ENCODE assay signal across 9 mouse cellular contexts in the genomic region with DNA sequence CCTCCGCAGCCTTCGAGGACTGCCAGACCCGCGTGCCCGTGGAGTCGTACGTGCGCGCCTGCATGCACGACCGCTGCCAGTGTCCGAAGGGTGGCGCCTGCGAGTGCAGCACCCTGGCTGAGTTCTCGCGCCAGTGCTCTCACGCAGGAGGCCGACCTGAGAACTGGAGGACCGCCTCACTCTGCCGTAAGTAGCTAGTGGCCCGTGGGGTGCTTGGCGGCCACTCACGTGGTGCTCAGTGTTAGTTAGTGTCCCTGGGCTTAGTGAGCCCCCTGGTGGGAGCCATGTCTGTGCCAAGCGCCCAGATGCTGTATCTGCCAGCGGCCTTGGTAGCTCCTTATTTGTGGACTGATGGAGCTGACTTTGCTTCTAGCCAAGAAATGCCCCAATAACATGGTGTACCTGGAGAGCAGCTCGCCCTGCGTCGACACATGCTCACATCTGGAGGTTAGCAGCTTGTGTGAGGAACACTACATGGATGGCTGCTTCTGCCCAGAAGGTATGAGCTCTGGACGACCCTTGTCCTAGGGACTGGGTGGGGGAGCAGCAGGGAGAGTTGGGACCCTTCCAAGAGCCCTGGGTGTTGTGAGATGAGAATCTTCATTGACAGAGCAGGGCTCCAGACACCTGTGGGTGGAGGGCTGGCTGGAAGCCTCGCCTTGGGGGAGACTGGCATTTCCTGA. TPM values are rescaled to one million over a fixed set of nuclear protein-coding genes. Genes with fewer than 3 reads are reported as not detected.
DNase-seq lines count a peak whose midpoint lies in the region; ATAC-seq and TF ChIP-seq lines count a peak whose summit lies in the region.
"Had no signal": no experiment of that assay in that cellular context is flagged by ENCODE, and none has a peak within 500 bp of the region (broad histone marks: within the 10 kb centered on the region; RNA-seq: fewer than 3 reads in every experiment).

No protein-coding gene starts in this region.

- H3K27ac ChIP-seq in heart, embryonic 13.5 days (replicated peaks): no peak overlapping the region
- no peak overlapping the region for H3K27ac ChIP-seq in heart, adult 2 months
- no peak overlapping the region for H3K27ac ChIP-seq in embryonic facial prominence, embryonic 10.5 days (replicated peaks)
- no peak overlapping the region for H3K27ac ChIP-seq in liver, embryonic 13.5 days

- H3K9me3 ChIP-seq in heart, embryonic 13.5 days: no peaks in the 10 kb centered on the region
- H3K9me3 ChIP-seq in embryonic facial prominence, embryonic 10.5 days: no peaks in the 10 kb centered on the region
- no peaks in the 10 kb centered on the region for H3K9me3 ChIP-seq in liver, embryonic 13.5 days (replicated peaks)

- H3K4me2 ChIP-seq in heart, embryonic 13.5 days: peak overlapping the region; percentile 64
- H3K4me2 ChIP-seq in liver, embryonic 13.5 days: peak overlapping the region; percentile 8; the same call in 1 of the 2 replicates

- intact Hi-C loops in heart, adult 2 months (cut with DNase I): no loop called here
- intact Hi-C loops in left cerebral cortex, postnatal 14 days (cut with DNase I): no loop called here

- no peak for TF ChIP-seq CTCF in heart, adult 2 months (IDR thresholded peaks at IDR 0.05)

- ATAC-seq in heart, embryonic 13.5 days (ENCODE audit: extremely low read depth, insufficient number of reproducible peaks, low FRiP score, low TSS enrichment): no peak
- ATAC-seq in liver, embryonic 13.5 days (ENCODE audit: low read depth): no peak

- H3K27me3 ChIP-seq in heart, embryonic 13.5 days (replicated peaks): peaks cover 57% of the 10 kb centered on the region
- no peaks in the 10 kb centered on the region for H3K27me3 ChIP-seq in heart, adult 2 months (ENCODE audit: control insufficient read depth, insufficient read depth, low read length)
- H3K27me3 ChIP-seq in embryonic facial prominence, embryonic 10.5 days (replicated peaks; ENCODE audit: low read depth, poor library complexity, severe bottlenecking): peaks cover 19% of the 10 kb centered on the region
- H3K27me3 ChIP-seq in liver, embryonic 13.5 days: peaks cover 46% of the 10 kb centered on the region

- TF ChIP-seq POLR2A in heart, adult 2 months (IDR thresholded peaks at IDR 0.05; ENCODE audit: insufficient read depth, low read depth, low read length): no peak

- no peaks in the 10 kb centered on the region for H3K36me3 ChIP-seq in heart, embryonic 13.5 days
- no peaks in the 10 kb centered on the region for H3K36me3 ChIP-seq in heart, adult 2 months (ENCODE audit: control insufficient read depth, insufficient read depth, low read length)
- no peaks in the 10 kb centered on the region for H3K36me3 ChIP-seq in embryonic facial prominence, embryonic 10.5 days (replicated peaks)
- no peaks in the 10 kb centered on the region for H3K36me3 ChIP-seq in liver, embryonic 13.5 days

- 47% methylated on average over 30 of the region's 30 CpGs for WGBS in heart, embryonic 13.5 days
- WGBS in heart, adult 2 months: 37% methylated on average over 30 of the region's 30 CpGs
- WGBS in embryonic facial prominence, embryonic 10.5 days: 51% methylated on average over 30 of the region's 30 CpGs
- WGBS in liver, embryonic 13.5 days (ENCODE audit: insufficient replicate concordance): 40% methylated on average over 30 of the region's 30 CpGs

- DNase-seq in heart, adult 2 months: no peak
- peak; percentile 42 for DNase-seq in embryonic facial prominence, embryonic 10.5 days (ENCODE audit: low spot score)
- DNase-seq in induced T-regulatory cell, adult 2 months (ENCODE audit: low read depth): peak; percentile 8
- no peak for DNase-seq in liver, embryonic 13.5 days
- DNase-seq in retina, embryonic 14.5 days (ENCODE audit: low spot score): peak; percentile 21
- no peak for DNase-seq in right cerebral cortex, postnatal 14 days
- DNase-seq in left cerebral cortex, postnatal 14 days (ENCODE audit: low spot score in 2 of 2): no peak

- no peaks in the 10 kb centered on the region for H3K79me2 ChIP-seq in heart, adult 2 months (replicated peaks; ENCODE audit: control insufficient read depth, insufficient read depth, low read length)

- H3K4me3 ChIP-seq in heart, embryonic 13.5 days: peak overlapping the region; percentile 35
- H3K4me3 ChIP-seq in heart, adult 2 months: no peak overlapping the region
- peak overlapping the region; percentile 37 for H3K4me3 ChIP-seq in embryonic facial prominence, embryonic 10.5 days
- H3K4me3 ChIP-seq in liver, embryonic 13.5 days (replicated peaks): no peak overlapping the region

- H3K9ac ChIP-seq in heart, embryonic 13.5 days: no peak overlapping the region
- H3K9ac ChIP-seq in heart, adult 2 months (ENCODE audit: low read depth, low read length): no peak overlapping the region
- H3K9ac ChIP-seq in liver, embryonic 13.5 days: no peak overlapping the region

- TF ChIP-seq EP300 in heart, adult 2 months (IDR thresholded peaks at IDR 0.05; ENCODE audit: insufficient read depth, low read depth, low read length): no peak

- no peaks in the 10 kb centered on the region for H3K4me1 ChIP-seq in heart, embryonic 13.5 days
- H3K4me1 ChIP-seq in heart, adult 2 months (ENCODE audit: control insufficient read depth, insufficient read depth, low read length): no peaks in the 10 kb centered on the region
- peaks cover 18% of the 10 kb centered on the region for H3K4me1 ChIP-seq in embryonic facial prominence, embryonic 10.5 days
- peaks cover 3% of the 10 kb centered on the region; the same call in 1 of the 2 replicates for H3K4me1 ChIP-seq in liver, embryonic 13.5 days (replicated peaks)

RNA-seq across cellular contexts. Expression of gene Muc2, which starts 3.6 kb away (rescaled TPM):
- polyA plus RNA-seq in heart, embryonic 13.5 days (2015; fragmentation: Nextera tagmentation; extraction: Ambion mirVana): 0.42 and 0.82 TPM in 2 replicates
- not detected for total RNA-seq in heart, adult 2 months (2021)
- polyA plus RNA-seq in heart, adult 2 months (2012; rRNA removed): 0.25 and 0.38 TPM in 2 replicates
- 0.26 and 0.36 TPM in 2 replicates for polyA plus RNA-seq in embryonic facial prominence, embryonic 10.5 days (2016; fragmentation: Nextera tagmentation; extraction: Ambion mirVana)
- 0.03 and 0.05 TPM in 2 replicates for polyA plus RNA-seq in liver, embryonic 13.5 days (2015; fragmentation: Nextera tagmentation; extraction: Ambion mirVana)
- under 1 TPM; 0.55 to 0.70 TPM for total RNA-seq in left cerebral cortex, postnatal 14 days (2021)
- total RNA-seq: MEL had no signal

RNA-seq across cellular contexts. Expression of gene Muc6, which starts 38.6 kb away (rescaled TPM):
- polyA plus RNA-seq in heart, embryonic 13.5 days (2015; fragmentation: Nextera tagmentation; extraction: Ambion mirVana): 0.11 and 0.23 TPM in 2 replicates
- not detected for total RNA-seq in heart, adult 2 months (2021)
- polyA plus RNA-seq in heart, adult 2 months (2012; rRNA removed): 0.03 TPM in 1 of 2 replicates, not detected in the other
- polyA plus RNA-seq in embryonic facial prominence, embryonic 10.5 days (2016; fragmentation: Nextera tagmentation; extraction: Ambion mirVana): 0.11 and 0.14 TPM in 2 replicates
- 1.1 and 1.7 TPM in 2 replicates for polyA plus RNA-seq in liver, embryonic 13.5 days (2015; fragmentation: Nextera tagmentation; extraction: Ambion mirVana)
- not detected for total RNA-seq in left cerebral cortex, postnatal 14 days (2021)

Comparison
In these comparisons a context has a peak if more than half of its experiments do, and no peak if none do; other contexts are left out.
1. H3K4me3 ChIP-seq: peak in heart, embryonic 13.5 days (single experiment) and embryonic facial prominence, embryonic 10.5 days (single experiment); none in heart, adult 2 months (single experiment) and liver, embryonic 13.5 days (single experiment).
2. DNase-seq: peak in embryonic facial prominence, embryonic 10.5 days (single experiment), induced T-regulatory cell, adult 2 months (single experiment) and retina, embryonic 14.5 days (single experiment); none in heart, adult 2 months (0 of 2), liver, embryonic 13.5 days (single experiment), right cerebral cortex, postnatal 14 days (single experiment) and left cerebral cortex, postnatal 14 days (0 of 2).